Mouse (Mus musculus): ENCODE measurements around the gene Sirpb1c. TPM values are rescaled to one million over a fixed set of nuclear protein-coding genes. Genes with fewer than 3 reads are reported as not detected.
"Not testable (repeated sequence)": the region's sequence is repeated elsewhere in the genome, so short reads cannot be mapped to it uniquely, and the experiment has no call there.

The Sirpb1c gene
- polyA plus RNA-seq (2016; fragmentation: Nextera tagmentation; extraction: Ambion mirVana) = not detected in 2 replicates

- H3K4me2 ChIP-seq; H3K27ac ChIP-seq (ENCODE audit: poor library complexity, severe bottlenecking); H3K36me3 ChIP-seq; H3K4me3 ChIP-seq; H3K4me1 ChIP-seq (replicated peaks); ATAC-seq (ENCODE audit: insufficient number of reproducible peaks, low FRiP score); H3K9me3 ChIP-seq (replicated peaks); H3K27me3 ChIP-seq (replicated peaks); H3K9ac ChIP-seq: not testable (repeated sequence)
- 60% methylated on average over 1 of the region's 1 CpGs for WGBS
These were observed at the start of gene Sirpb1c for GRCm38 (mm10) chr3:15848280-15848679. Gene Sirpb1c (minus strand): TSS chr3:15848528.

GRCm38 (mm10) chr3:15886380-15886779, 38.1 kb upstream of the Sirpb1c start:
- Histone ChIP-seq H3K36me3 (no peaks in the 10 kb centered on the region), H3K9ac (no peak overlapping the region), H3K27ac (ENCODE audit: poor library complexity, severe bottlenecking) (no peak overlapping the region), H3K27me3 (replicated peaks) (no peaks in the 10 kb centered on the region), H3K9me3 (replicated peaks) (peaks cover 11% of the 10 kb centered on the region), H3K4me3 (no peak overlapping the region), H3K4me1 (replicated peaks) (no peaks in the 10 kb centered on the region), H3K4me2 (no peak overlapping the region)
- WGBS = 75% methylated on average over 3 of the region's 3 CpGs
- ATAC-seq (ENCODE audit: insufficient number of reproducible peaks, low FRiP score) = no peak

- not testable (repeated sequence) for H3K9me3 ChIP-seq (replicated peaks); ATAC-seq (ENCODE audit: insufficient number of reproducible peaks, low FRiP score); H3K27ac ChIP-seq (ENCODE audit: poor library complexity, severe bottlenecking); H3K4me3 ChIP-seq; H3K9ac ChIP-seq; H3K36me3 ChIP-seq; H3K27me3 ChIP-seq (replicated peaks); H3K4me1 ChIP-seq (replicated peaks); H3K4me2 ChIP-seq
These were observed 7.4 kb upstream of the Sirpb1c start for GRCm38 (mm10) chr3:15855773-15856172.

DNA sequence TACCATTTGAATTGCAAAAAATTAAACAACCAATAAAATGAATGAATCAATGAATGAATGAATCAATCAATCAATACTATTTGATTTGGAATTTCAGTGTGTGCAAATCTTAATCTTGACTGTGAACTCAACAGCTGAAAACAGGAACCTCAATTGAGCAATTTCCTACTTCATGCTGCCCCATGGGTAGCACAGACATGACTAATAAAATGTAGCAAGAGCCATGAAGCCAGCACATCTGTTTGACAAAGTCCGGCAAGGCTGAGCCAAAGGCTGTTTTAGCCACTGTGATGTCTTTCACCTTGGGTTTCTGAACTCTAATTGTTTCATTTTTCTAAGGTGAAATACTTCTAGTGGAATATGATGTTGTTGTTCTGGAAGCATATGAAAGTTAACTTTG, 1.6 kb upstream of the Sirpb1c start:
- no peaks in the 10 kb centered on the region for H3K27me3 ChIP-seq (replicated peaks)
- peaks cover 9% of the 10 kb centered on the region; the same call in 1 of the 2 replicates for H3K9me3 ChIP-seq (replicated peaks)
- H3K9ac ChIP-seq = no peak overlapping the region
- H3K27ac ChIP-seq (ENCODE audit: poor library complexity, severe bottlenecking) = no peak overlapping the region
- 87% methylated on average over 1 of the region's 1 CpGs for WGBS
- no peak for ATAC-seq (ENCODE audit: insufficient number of reproducible peaks, low FRiP score)
- H3K4me3 ChIP-seq = no peak overlapping the region
- H3K36me3 ChIP-seq = no peaks in the 10 kb centered on the region
- H3K4me1 ChIP-seq (replicated peaks) = no peaks in the 10 kb centered on the region
- H3K4me2 ChIP-seq = no peak overlapping the region

GRCm38 (mm10) chr3:15847332-15848047, 838 bp downstream of the Sirpb1c start:
- no peaks in the 10 kb centered on the region for H3K4me1 ChIP-seq (replicated peaks)
- H3K4me3 ChIP-seq = no peak overlapping the region
- peaks cover 9% of the 10 kb centered on the region; the same call in 1 of the 2 replicates for H3K9me3 ChIP-seq (replicated peaks)
- no peaks in the 10 kb centered on the region for H3K36me3 ChIP-seq
- no peaks in the 10 kb centered on the region for H3K27me3 ChIP-seq (replicated peaks)
- ATAC-seq (ENCODE audit: insufficient number of reproducible peaks, low FRiP score) = peak; percentile 49; the same call in 1 of the 2 replicates
- no peak overlapping the region for H3K9ac ChIP-seq
- H3K4me2 ChIP-seq = no peak overlapping the region
- no peak overlapping the region for H3K27ac ChIP-seq (ENCODE audit: poor library complexity, severe bottlenecking)
- 67% methylated on average over 3 of the region's 3 CpGs for WGBS

GRCm38 (mm10) chr3:15773642-15774041, 74.7 kb downstream of the Sirpb1c start:
- not testable (repeated sequence) for H3K4me1 ChIP-seq (replicated peaks); H3K27ac ChIP-seq (ENCODE audit: poor library complexity, severe bottlenecking); H3K36me3 ChIP-seq; H3K27me3 ChIP-seq (replicated peaks); ATAC-seq (ENCODE audit: insufficient number of reproducible peaks, low FRiP score); H3K4me2 ChIP-seq; H3K9ac ChIP-seq; H3K9me3 ChIP-seq (replicated peaks); H3K4me3 ChIP-seq
- 55% methylated on average over 2 of the region's 2 CpGs for WGBS

Other genes with a start within 250 kb of the Sirpb1c start
- gene Gm5150, start 157.9 kb upstream of the Sirpb1c start, polyA plus RNA-seq (2016; fragmentation: Nextera tagmentation; extraction: Ambion mirVana) = not detected in 2 replicates